Mouse (Mus musculus) liver, embryonic 14.5 days (tissue): ENCODE data around the gene Zfp433. TPM values are rescaled to one million over a fixed set of nuclear protein-coding genes. Genes with fewer than 3 reads are reported as not detected.
"Not testable (repeated sequence)": the region's sequence is repeated elsewhere in the genome, so short reads cannot be mapped to it uniquely, and the experiment has no call there.

Experiments used
- ATAC-seq: fragments of 200-750 bp; cut with Nextera tagmentation; 2 replicates; pipeline ENCODE4 v1.8.0; 2017; ENCODE audit warnings: moderate number of reproducible peaks, mild to moderate bottlenecking, moderate library complexity; ENCODE audit not compliant: insufficient read depth
- DNase-seq, 3 experiments: peaks; one replicate each; pipeline ENCODE4 v3.0.0-alpha.2; 2012 to 2013; ENCODE audit warnings: low read depth in 3 of 3, low spot score in 3 of 3
- H3K27ac ChIP-seq: fragments of 300-500 bp; sonication (generic); 2 replicates; pipeline ENCODE4 v1.5.1; 2014; ENCODE audit warnings: moderate library complexity, mild to moderate bottlenecking, control low read depth, inconsistent platforms
- H3K27me3 ChIP-seq: fragments of 300-500 bp; sonication (generic); 2 replicates; pipeline ENCODE4 v1.6.1; 2014; ENCODE audit warnings: mild to moderate bottlenecking, low read length, moderate library complexity; ENCODE audit not compliant: control insufficient read depth, insufficient read depth
- H3K36me3 ChIP-seq: fragments of 300-500 bp; sonication (generic); replicated peaks from 2 replicates; pipeline ENCODE4 v1.6.1; 2014; ENCODE audit warnings: low read depth; ENCODE audit not compliant: control insufficient read depth, insufficient read depth
- H3K4me1 ChIP-seq, 2 experiments: fragments of 200-500 bp in 1 of 2; fragments of 300-500 bp in 1 of 2; sonication (generic) in 1 of 2; replicated peaks; 2 replicates each; pipeline ENCODE4 v1.6.1; 2012 to 2014; ENCODE audit warnings: antibody characterized with exemption in 1 of 2, inconsistent platforms in 1 of 2, low read length in 1 of 2; ENCODE audit not compliant: control insufficient read depth in 2 of 2, insufficient read depth in 2 of 2
- H3K4me2 ChIP-seq: fragments of 300-500 bp; sonication (generic); 2 replicates; pipeline ENCODE4 v1.6.1; 2014; ENCODE audit warnings: low read depth, mild to moderate bottlenecking, control low read depth, moderate library complexity
- H3K4me3 ChIP-seq, 2 experiments: fragments of 200-500 bp in 1 of 2; fragments of 300-500 bp in 1 of 2; sonication (generic) in 1 of 2; 2 replicates each; pipeline ENCODE4 v1.5.1; 2012 to 2014; ENCODE audit warnings: low read depth in 2 of 2, low read length in 2 of 2, mild to moderate bottlenecking in 2 of 2, control low read depth in 1 of 2, inconsistent platforms in 1 of 2, moderate library complexity in 1 of 2; ENCODE audit not compliant: insufficient read depth in 1 of 2
- H3K9ac ChIP-seq: fragments of 300-500 bp; sonication (generic); replicated peaks from 2 replicates; pipeline ENCODE4 v1.6.1; 2014; ENCODE audit warnings: mild to moderate bottlenecking, control low read depth, moderate library complexity
- H3K9me3 ChIP-seq: fragments of 300-500 bp; sonication (generic); 2 replicates; pipeline ENCODE4 v1.6.1; 2016; ENCODE audit warnings: low read length, mixed read lengths; ENCODE audit not compliant: control insufficient read depth
- CTCF ChIP-seq: IDR thresholded peaks from 2 replicates; pipeline ENCODE4 v1.5.1; 2016; ENCODE audit warnings: antibody characterized with exemption, low read depth, control low read depth
- EP300 ChIP-seq: IDR thresholded peaks from 2 replicates; pipeline ENCODE4 v1.6.1; 2016; ENCODE audit warnings: antibody characterized with exemption, low read depth
- WGBS: fragments of 180-500 bp; shearing (Covaris S2); extraction: QIAGEN DNeasy Blood & Tissue Kit; methylation state at CpG from one replicate; pipeline ENCODE4 v1.1.7; 2014; ENCODE audit not compliant: insufficient replicate concordance; 5-methylcytosine and 5-hydroxymethylcytosine counted together
- polyA plus RNA-seq, 2 experiments: library from polyadenylated mRNA; depleted of rRNA in 1 of 2; stranded (reverse) in 1 of 2; unstranded in 1 of 2; fragments of >200 nt; fragmentation: Nextera tagmentation in 1 of 2; extraction: Ambion mirVana in 1 of 2; gene quantifications; 2 replicates each; pipeline versions ENCODE4 v1.2.1 to v1.2.3; 2012 to 2014

The Zfp433 gene
- polyA plus RNA-seq (2012; rRNA removed) (0.90 and 1.4 TPM in 2 replicates), polyA plus RNA-seq (2014; fragmentation: Nextera tagmentation; extraction: Ambion mirVana) (3.1 and 5.0 TPM in 2 replicates)

DNA sequence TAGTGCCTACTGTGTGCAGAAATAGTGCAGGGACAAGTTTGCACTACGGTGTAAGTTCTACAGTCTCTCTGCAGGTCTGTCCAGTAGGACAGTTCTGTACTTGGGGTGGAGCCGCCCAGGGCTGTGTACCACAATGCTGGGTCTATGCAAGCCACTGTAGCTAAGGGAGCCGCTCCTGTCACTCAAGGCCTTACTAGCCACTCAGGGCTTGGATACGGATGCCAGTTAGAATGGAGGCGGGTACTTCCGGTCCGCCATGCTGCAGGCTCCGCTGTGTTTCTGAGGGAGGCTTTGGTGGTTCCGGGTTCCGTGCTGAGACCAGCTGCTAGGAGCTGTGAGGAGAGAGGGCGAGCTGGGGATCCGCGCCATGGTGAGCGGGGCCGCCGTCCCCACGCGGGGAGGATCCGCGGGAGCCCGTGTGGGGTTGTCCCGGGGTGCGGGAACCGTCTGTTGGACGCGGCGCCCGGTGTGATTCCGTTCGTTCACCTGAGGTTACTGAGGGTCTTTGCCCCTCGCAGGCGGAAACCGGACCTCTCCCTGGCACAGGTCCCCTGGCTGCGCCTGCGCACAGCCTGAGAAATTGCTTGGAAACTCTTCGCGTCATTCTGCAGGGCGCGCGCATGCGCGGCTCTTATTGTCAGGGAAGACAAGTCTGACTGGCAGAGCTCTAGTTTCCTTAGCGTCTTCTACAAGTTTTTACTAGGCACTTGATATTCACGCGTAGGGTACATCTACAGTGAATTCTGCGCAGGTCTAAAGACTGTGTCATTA lies at the start of gene Zfp433:
Zfp433 (plus strand) TSS at position 295 of the 771 bp plus-strand sequence.
- not testable (repeated sequence) for H3K4me3 ChIP-seq, H3K4me2 ChIP-seq, DNase-seq, H3K27ac ChIP-seq, H3K9me3 ChIP-seq, H3K36me3 ChIP-seq, H3K9ac ChIP-seq, H3K27me3 ChIP-seq, H3K4me1 ChIP-seq
- peak; percentile 99 for ATAC-seq
- WGBS, result no CpG with 5 or more reads among the region's 46 CpGs

- peaks cover 2% of the 10 kb centered on the region; the same call in 1 of the 2 replicates for H3K36me3 ChIP-seq
- H3K9ac ChIP-seq, result no peak overlapping the region
- no peak overlapping the region for H3K27ac ChIP-seq
- no peak overlapping the region for H3K4me3 ChIP-seq
- no peaks in the 10 kb centered on the region for H3K27me3 ChIP-seq
- DNase-seq, result no peak
- 83% methylated on average over 10 of the region's 10 CpGs for WGBS
- no peak for TF ChIP-seq CTCF
- TF ChIP-seq EP300, result no peak
- no peak for ATAC-seq
- H3K9me3 ChIP-seq, result peaks cover 2% of the 10 kb centered on the region; the same call in 1 of the 2 replicates
- H3K4me1 ChIP-seq, result peaks cover 0 to 5% of the 10 kb centered on the region in 2 experiments; a peak in 3 of 4 replicates
- H3K4me2 ChIP-seq, result no peak overlapping the region
Measured at GRCm38 (mm10) chr10:81655178-81655577, 49.4 kb upstream of the Zfp433 start.

DNA sequence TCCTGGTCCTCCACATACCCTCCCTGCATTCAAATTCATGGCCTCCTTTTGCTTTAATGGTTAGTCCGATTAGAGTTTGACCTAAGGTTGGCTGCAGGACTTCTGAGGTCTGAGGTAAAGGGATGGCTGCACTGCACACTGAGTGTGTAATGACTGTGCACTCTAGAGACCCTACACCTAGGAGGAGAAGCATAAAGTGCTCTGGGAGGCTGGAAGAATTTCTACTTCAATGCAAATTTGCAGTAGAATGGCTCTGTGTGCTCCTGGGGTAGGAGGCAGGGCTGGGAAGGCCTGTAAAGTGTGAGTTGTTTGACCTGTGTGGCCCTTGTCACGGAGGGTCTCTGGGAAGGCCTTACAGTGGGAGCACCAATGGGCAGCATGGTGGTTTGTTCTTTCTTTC lies 48.5 kb upstream of the Zfp433 start:
- H3K4me1 ChIP-seq, result no peaks in the 10 kb centered on the region
- DNase-seq (no peak), ATAC-seq (no peak)
- H3K4me3 ChIP-seq, result no peak overlapping the region
- H3K9me3 ChIP-seq, result peaks cover 2% of the 10 kb centered on the region; the same call in 1 of the 2 replicates
- peaks cover 2% of the 10 kb centered on the region; the same call in 1 of the 2 replicates for H3K36me3 ChIP-seq
- no peak for TF ChIP-seq CTCF
- WGBS, result 80% methylated on average over 2 of the region's 2 CpGs
- no peak overlapping the region for H3K27ac ChIP-seq
- no peaks in the 10 kb centered on the region for H3K27me3 ChIP-seq
- no peak overlapping the region for H3K4me2 ChIP-seq
- H3K9ac ChIP-seq, result no peak overlapping the region

GRCm38 (mm10) chr10:81687114-81687513 lies 17.5 kb upstream of the Zfp433 start:
- not testable (repeated sequence) for H3K4me1 ChIP-seq, H3K27me3 ChIP-seq, H3K4me3 ChIP-seq, H3K9ac ChIP-seq, H3K4me2 ChIP-seq, DNase-seq, H3K9me3 ChIP-seq, ATAC-seq, H3K36me3 ChIP-seq, H3K27ac ChIP-seq
- no CpG with 5 or more reads among the region's 18 CpGs for WGBS

- not testable (repeated sequence) for H3K36me3 ChIP-seq, H3K27ac ChIP-seq, H3K4me3 ChIP-seq, H3K27me3 ChIP-seq, H3K4me1 ChIP-seq, H3K4me2 ChIP-seq, H3K9me3 ChIP-seq, H3K9ac ChIP-seq, DNase-seq
- ATAC-seq, result peak; percentile 74
- no CpG with 5 or more reads among the region's 43 CpGs for WGBS
Measured at GRCm38 (mm10) chr10:81770506-81771403, 66.1 kb downstream of the Zfp433 start, which contains the start of gene Gm3055. Gene Gm3055 (minus strand): TSS chr10:81771161.

DNA sequence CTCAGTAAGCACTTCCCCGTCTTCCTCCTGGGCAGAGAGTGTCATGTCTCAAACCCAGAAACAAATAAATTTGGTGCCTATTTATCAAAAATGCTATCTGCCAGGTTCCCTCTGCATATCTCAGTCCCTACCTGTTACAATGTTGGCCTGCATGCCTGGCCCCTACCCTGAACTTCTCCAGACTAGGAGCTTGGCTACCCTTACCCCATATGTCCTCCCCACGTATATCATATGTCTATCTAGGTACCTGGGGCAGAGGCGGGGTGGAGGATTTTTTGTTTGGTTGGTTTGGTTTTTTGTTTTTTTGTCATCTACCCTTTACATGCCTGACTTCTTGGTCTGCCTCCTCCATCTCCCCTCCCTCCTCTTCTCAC lies 66.8 kb downstream of the Zfp433 start:
- not testable (repeated sequence) for H3K4me2 ChIP-seq, H3K36me3 ChIP-seq, H3K9ac ChIP-seq, H3K27me3 ChIP-seq, H3K4me1 ChIP-seq, H3K9me3 ChIP-seq, DNase-seq, H3K27ac ChIP-seq, H3K4me3 ChIP-seq
- no CpG with 5 or more reads among the region's 3 CpGs for WGBS
- ATAC-seq, result peak; percentile 15; the same call in 1 of the 2 replicates
